Mouse (Mus musculus): ENCODE measurements around the gene Csdc2. TPM values are rescaled to one million over a fixed set of nuclear protein-coding genes. Genes with fewer than 3 reads are reported as not detected.

Gene Csdc2
- polyA plus RNA-seq, 1 experiment = 111 TPM

GRCm38 (mm10) chr15:81980321-81980720 lies 43.8 kb downstream of the Csdc2 start, which contains the start of gene 1700029P11Rik:
TSS of gene 1700029P11Rik (plus strand) at chr15:81980540.
- Histone ChIP-seq H3K27ac (ENCODE audit: insufficient read depth, low read length) (no peak within 1 kb of the TSS), H3K4me3 (ENCODE audit: insufficient read depth, low read length) (no peak within 1 kb of the TSS), H3K4me1 (ENCODE audit: control insufficient read depth, insufficient read depth, low read length) (no peaks in the 10 kb centered on the region)
- no peak for TF ChIP-seq POLR2A (IDR thresholded peaks at IDR 0.05; ENCODE audit: extremely low read depth, insufficient read depth, low read length)
- TF ChIP-seq CTCF (IDR thresholded peaks at IDR 0.05; ENCODE audit: extremely low read depth, insufficient read depth, low read length) = no peak

- Histone ChIP-seq H3K4me3 (ENCODE audit: insufficient read depth, low read length) (no peak overlapping the region), H3K27ac (ENCODE audit: insufficient read depth, low read length) (no peak overlapping the region), H3K4me1 (ENCODE audit: control insufficient read depth, insufficient read depth, low read length) (no peaks in the 10 kb centered on the region)
- TF ChIP-seq CTCF (IDR thresholded peaks at IDR 0.05; ENCODE audit: extremely low read depth, insufficient read depth, low read length) (no peak), POLR2A (IDR thresholded peaks at IDR 0.05; ENCODE audit: extremely low read depth, insufficient read depth, low read length) (no peak)
These were observed 45.6 kb downstream of the Csdc2 start for GRCm38 (mm10) chr15:81982173-81982572.

GRCm38 (mm10) chr15:81985267-81986161 lies 49.0 kb downstream of the Csdc2 start:
- no peak overlapping the region for H3K4me3 ChIP-seq (ENCODE audit: insufficient read depth, low read length)
- no peak for TF ChIP-seq CTCF (IDR thresholded peaks at IDR 0.05; ENCODE audit: extremely low read depth, insufficient read depth, low read length)
- H3K27ac ChIP-seq (ENCODE audit: insufficient read depth, low read length) = 0 out of 2 replicates have a peak overlapping the region, but pooled peaks have one; percentile 59
- no peaks in the 10 kb centered on the region for H3K4me1 ChIP-seq (ENCODE audit: control insufficient read depth, insufficient read depth, low read length)

GRCm38 (mm10) chr15:81987646-81988045 lies 51.1 kb downstream of the Csdc2 start, which contains the start of gene Xrcc6:
TSS of gene Xrcc6 (plus strand) at chr15:81987835.
- TF ChIP-seq POLR2A (IDR thresholded peaks at IDR 0.05; ENCODE audit: extremely low read depth, insufficient read depth, low read length) (no peak), CTCF (IDR thresholded peaks at IDR 0.05; ENCODE audit: extremely low read depth, insufficient read depth, low read length) (no peak)
- Histone ChIP-seq H3K27ac (ENCODE audit: insufficient read depth, low read length) (no peak within 1 kb of the TSS), H3K4me3 (ENCODE audit: insufficient read depth, low read length) (no peak within 1 kb of the TSS), H3K4me1 (ENCODE audit: control insufficient read depth, insufficient read depth, low read length) (no peaks in the 10 kb centered on the region)

GRCm38 (mm10) chr15:81989371-81990062 lies 53.0 kb downstream of the Csdc2 start:
- no peak overlapping the region for H3K27ac ChIP-seq (ENCODE audit: insufficient read depth, low read length)
- H3K4me3 ChIP-seq (ENCODE audit: insufficient read depth, low read length) = no peak overlapping the region
- TF ChIP-seq POLR2A (IDR thresholded peaks at IDR 0.05; ENCODE audit: extremely low read depth, insufficient read depth, low read length) (0 out of 2 replicates have a peak, but pooled peaks have one; percentile 8), CTCF (IDR thresholded peaks at IDR 0.05; ENCODE audit: extremely low read depth, insufficient read depth, low read length) (peak; percentile 72)
- H3K4me1 ChIP-seq (ENCODE audit: control insufficient read depth, insufficient read depth, low read length) = no peaks in the 10 kb centered on the region

GRCm38 (mm10) chr15:81990549-81990948 lies 54.0 kb downstream of the Csdc2 start:
- Histone ChIP-seq H3K4me1 (ENCODE audit: control insufficient read depth, insufficient read depth, low read length) (no peaks in the 10 kb centered on the region), H3K4me3 (ENCODE audit: insufficient read depth, low read length) (no peak overlapping the region), H3K27ac (ENCODE audit: insufficient read depth, low read length) (no peak overlapping the region)
- TF ChIP-seq CTCF (IDR thresholded peaks at IDR 0.05; ENCODE audit: extremely low read depth, insufficient read depth, low read length) (no peak), POLR2A (IDR thresholded peaks at IDR 0.05; ENCODE audit: extremely low read depth, insufficient read depth, low read length) (no peak)

GRCm38 (mm10) chr15:81993992-81994391 lies 57.4 kb downstream of the Csdc2 start:
- TF ChIP-seq CTCF (IDR thresholded peaks at IDR 0.05; ENCODE audit: extremely low read depth, insufficient read depth, low read length) (no peak), POLR2A (IDR thresholded peaks at IDR 0.05; ENCODE audit: extremely low read depth, insufficient read depth, low read length) (no peak)

More at GRCm38 (mm10) chr15:81993992-81994391, 57.4 kb downstream of the Csdc2 start:
- no peaks in the 10 kb centered on the region for H3K4me1 ChIP-seq (ENCODE audit: control insufficient read depth, insufficient read depth, low read length)
- no peak overlapping the region for H3K27ac ChIP-seq (ENCODE audit: insufficient read depth, low read length)
- no peak overlapping the region for H3K4me3 ChIP-seq (ENCODE audit: insufficient read depth, low read length)

Other genes with a start within 250 kb of the Csdc2 start
- 22.3 and 23.6 TPM in 2 replicates for gene Chadl, start 239.5 kb upstream of the Csdc2 start, polyA plus RNA-seq (2012; rRNA removed)
- gene Zc3h7b, start 191.7 kb upstream of the Csdc2 start, polyA plus RNA-seq (2012; rRNA removed) = 89.7 and 93.8 TPM in 2 replicates
- gene Rangap1, start 191.2 kb upstream of the Csdc2 start, polyA plus RNA-seq (2012; rRNA removed) = 151 and 154 TPM in 2 replicates
- gene Tef, start 134.3 kb upstream of the Csdc2 start, polyA plus RNA-seq (2012; rRNA removed) = 318 and 326 TPM in 2 replicates
- 19.9 and 21.0 TPM in 2 replicates for gene Tob2, start 78.0 kb upstream of the Csdc2 start, polyA plus RNA-seq (2012; rRNA removed)
- gene Phf5a, start 64.8 kb upstream of the Csdc2 start, polyA plus RNA-seq (2012; rRNA removed) = 53.3 and 57.7 TPM in 2 replicates
- gene Aco2, start 64.5 kb upstream of the Csdc2 start, polyA plus RNA-seq (2012; rRNA removed) = 533 and 545 TPM in 2 replicates
- gene Polr3h, start 10.5 kb upstream of the Csdc2 start, polyA plus RNA-seq (2012; rRNA removed) = 61.5 and 63.0 TPM in 2 replicates
- 294 and 300 TPM in 2 replicates for gene Pmm1, start 24.2 kb downstream of the Csdc2 start, polyA plus RNA-seq (2012; rRNA removed)
- gene 1700029P11Rik, start 43.8 kb downstream of the Csdc2 start, polyA plus RNA-seq (2012; rRNA removed) = not detected in 2 replicates
- gene Xrcc6, start 51.1 kb downstream of the Csdc2 start, polyA plus RNA-seq (2012; rRNA removed) = 23.5 and 27.4 TPM in 2 replicates
- gene Desi1, start 97.1 kb downstream of the Csdc2 start, polyA plus RNA-seq (2012; rRNA removed) = 126 and 134 TPM in 2 replicates
- gene Snu13, start 110.8 kb downstream of the Csdc2 start, polyA plus RNA-seq (2012; rRNA removed) = 133 and 137 TPM in 2 replicates
- gene 4930407I10Rik, start 122.4 kb downstream of the Csdc2 start, polyA plus RNA-seq (2012; rRNA removed) = not detected in 2 replicates
- gene Mei1, start 133.2 kb downstream of the Csdc2 start, polyA plus RNA-seq (2012; rRNA removed) = 6.1 and 7.9 TPM in 2 replicates
- gene Ccdc134, start 191.2 kb downstream of the Csdc2 start, polyA plus RNA-seq (2012; rRNA removed) = 16.3 and 16.5 TPM in 2 replicates
- gene Srebf2, start 210.4 kb downstream of the Csdc2 start, polyA plus RNA-seq (2012; rRNA removed) = 138 and 166 TPM in 2 replicates